Mouse (Mus musculus) frontal cortex, postnatal 36 days (tissue): ENCODE results near the gene Adk.

Experiments used
- DNase-seq, 2 experiments: peaks; one replicate each; pipeline ENCODE4 v3.0.0; 2022; ENCODE audit warnings: low spot score in 2 of 2

Adk gene

GRCm38 (mm10) chr14:21165706-21166105 lies 113.3 kb downstream of the Adk start:
- no peak for DNase-seq

GRCm38 (mm10) chr14:21166114-21166513 lies 113.7 kb downstream of the Adk start:
- DNase-seq = no peak

GRCm38 (mm10) chr14:21173973-21174745 lies 121.8 kb downstream of the Adk start:
- no peak for DNase-seq

GRCm38 (mm10) chr14:21174804-21175203 lies 122.4 kb downstream of the Adk start:
- no peak for DNase-seq

- no peak for DNase-seq
Measured at GRCm38 (mm10) chr14:21177781-21178180, 125.4 kb downstream of the Adk start.

GRCm38 (mm10) chr14:21178356-21178755 lies 126.0 kb downstream of the Adk start:
- no peak for DNase-seq

- DNase-seq = no peak
Measured at GRCm38 (mm10) chr14:21181053-21181452, 128.7 kb downstream of the Adk start.

GRCm38 (mm10) chr14:21191966-21192365 lies 139.6 kb downstream of the Adk start:
- no peak for DNase-seq

GRCm38 (mm10) chr14:21192749-21193148 lies 140.4 kb downstream of the Adk start:
- no peak for DNase-seq

GRCm38 (mm10) chr14:21194336-21194735 lies 142.0 kb downstream of the Adk start:
- no peak for DNase-seq

- no peak for DNase-seq
Measured at GRCm38 (mm10) chr14:21200850-21201249, 148.5 kb downstream of the Adk start.

- no peak for DNase-seq
Measured at GRCm38 (mm10) chr14:21206472-21206871, 154.1 kb downstream of the Adk start.

- peak in 1 of 2 experiments; percentile 16 for DNase-seq
Measured at GRCm38 (mm10) chr14:21221574-21222138, 169.3 kb downstream of the Adk start.

GRCm38 (mm10) chr14:21222206-21222605 lies 169.8 kb downstream of the Adk start:
- DNase-seq = peak in 1 of 2 experiments; percentile 30

GRCm38 (mm10) chr14:21223456-21223855 lies 171.1 kb downstream of the Adk start:
- DNase-seq = no peak

- no peak for DNase-seq
Measured at GRCm38 (mm10) chr14:21223971-21224635, 171.7 kb downstream of the Adk start.

GRCm38 (mm10) chr14:21237051-21237450 lies 184.7 kb downstream of the Adk start:
- no peak for DNase-seq

GRCm38 (mm10) chr14:21241105-21241504 lies 188.7 kb downstream of the Adk start:
- no peak for DNase-seq

- no peak for DNase-seq
Measured at GRCm38 (mm10) chr14:21251386-21251785, 199.0 kb downstream of the Adk start.

GRCm38 (mm10) chr14:21252326-21252886 lies 200.0 kb downstream of the Adk start:
- DNase-seq = peak; percentile 26 to 69

GRCm38 (mm10) chr14:21253321-21253992 lies 201.1 kb downstream of the Adk start:
- peak in 1 of 2 experiments; percentile 28 for DNase-seq

GRCm38 (mm10) chr14:21253993-21254339 lies 201.6 kb downstream of the Adk start:
- DNase-seq = no peak
